Mouse (Mus musculus) intestine, embryonic 14.5 days (tissue): Measurements from ENCODE around the gene Gemin8. TPM values are rescaled to one million over a fixed set of nuclear protein-coding genes. Genes with fewer than 3 reads are reported as not detected.
A peak's percentile ranks its signal among the peaks of the same experiment; 100 is the strongest.

Source experiments
- ATAC-seq: fragments of 200-750 bp; cut with Nextera tagmentation; replicated peaks from 2 replicates; pipeline ENCODE4 v1.8.0; 2017; ENCODE audit warnings: low read depth, moderate number of reproducible peaks, moderate TSS enrichment, moderate library complexity; ENCODE audit not compliant: low FRiP score, low TSS enrichment
- DNase-seq: peaks from one replicate; pipeline ENCODE4 v3.0.0-alpha.2; 2018; ENCODE audit warnings: low spot score
- H3K27ac ChIP-seq: fragments of 300-500 bp; sonication (generic); 2 replicates; pipeline ENCODE4 v1.5.1; 2014; ENCODE audit warnings: low read depth, mild to moderate bottlenecking, control low read depth
- H3K27me3 ChIP-seq: fragments of 300-500 bp; sonication (generic); replicated peaks from 2 replicates; pipeline ENCODE4 v1.6.1; 2014; ENCODE audit warnings: low read length, control low read depth; ENCODE audit not compliant: control insufficient read depth, insufficient read depth
- H3K36me3 ChIP-seq: fragments of 300-500 bp; sonication (generic); 2 replicates; pipeline ENCODE4 v1.6.1; 2014; ENCODE audit warnings: low read length, control low read depth; ENCODE audit not compliant: control insufficient read depth, insufficient read depth
- H3K4me1 ChIP-seq: fragments of 300-500 bp; sonication (generic); replicated peaks from 2 replicates; pipeline ENCODE4 v1.6.1; 2014; ENCODE audit warnings: low read length, control low read depth, mixed read lengths; ENCODE audit not compliant: control insufficient read depth, insufficient read depth
- H3K4me2 ChIP-seq: fragments of 300-500 bp; sonication (generic); 2 replicates; pipeline ENCODE4 v1.6.1; 2014; ENCODE audit warnings: low read length
- H3K4me3 ChIP-seq: fragments of 300-500 bp; sonication (generic); 2 replicates; pipeline ENCODE4 v1.5.1; 2014; ENCODE audit warnings: low read depth, low read length, control low read depth, mixed read lengths
- H3K9ac ChIP-seq: fragments of 300-500 bp; sonication (generic); 2 replicates; pipeline ENCODE4 v1.6.1; 2014; ENCODE audit warnings: mild to moderate bottlenecking, low read length
- H3K9me3 ChIP-seq: fragments of 300-500 bp; sonication (generic); 2 replicates; pipeline ENCODE4 v1.6.1; 2016; ENCODE audit warnings: low read length, control low read depth; ENCODE audit not compliant: control insufficient read depth
- WGBS: fragments of 180-500 bp; shearing (Covaris S2); extraction: QIAGEN DNeasy Blood & Tissue Kit; methylation state at CpG from one replicate; pipeline ENCODE4 v1.1.7; 2014; 5-methylcytosine and 5-hydroxymethylcytosine counted together
- polyA plus RNA-seq: library from polyadenylated mRNA; unstranded; fragments of >200 nt; fragmentation: Nextera tagmentation; extraction: Ambion mirVana; gene quantifications from 2 replicates; pipeline ENCODE4 v1.2.1, GENCODE M21; 2014

Gemin8 gene
- polyA plus RNA-seq: 13.9 and 14.2 TPM in 2 replicates

- H3K4me3 ChIP-seq: peak within 1 kb of the TSS; percentile 55
- WGBS: 11% methylated on average over 31 of the region's 31 CpGs
- peak within 1 kb of the TSS; percentile 59; the same call in 1 of the 2 replicates for H3K27ac ChIP-seq
- peaks cover 9% of the 10 kb centered on the region; the same call in 1 of the 2 replicates for H3K4me1 ChIP-seq
- ATAC-seq: peak; percentile 98
- peak within 1 kb of the TSS; percentile 51 for H3K9ac ChIP-seq
- DNase-seq: peak; percentile 88
- peak within 1 kb of the TSS; percentile 54 for H3K4me2 ChIP-seq
- H3K9me3 ChIP-seq: no peaks in the 10 kb centered on the region
- no peaks in the 10 kb centered on the region for H3K36me3 ChIP-seq
- no peaks in the 10 kb centered on the region for H3K27me3 ChIP-seq
Observed at GRCm38 (mm10) chrX:166169892-166170799, at the start of gene Gemin8. TSS of gene Gemin8 (plus strand) at chrX:166170454.

- Histone ChIP-seq H3K36me3 (no peaks in the 10 kb centered on the region), H3K4me3 (no peak overlapping the region), H3K9ac (no peak overlapping the region), H3K9me3 (no peaks in the 10 kb centered on the region), H3K4me1 (no peaks in the 10 kb centered on the region), H3K4me2 (no peak overlapping the region), H3K27ac (no peak overlapping the region), H3K27me3 (no peaks in the 10 kb centered on the region)
- no peak for DNase-seq
- 81% methylated on average over 15 of the region's 15 CpGs for WGBS
- no peak for ATAC-seq
Observed at GRCm38 (mm10) chrX:166147158-166147846, 23.0 kb upstream of the Gemin8 start.

- WGBS: 66% methylated on average over 4 of the region's 4 CpGs
- no peak overlapping the region for H3K27ac ChIP-seq
Observed at GRCm38 (mm10) chrX:166162773-166163172, 7.5 kb upstream of the Gemin8 start.

GRCm38 (mm10) chrX:166167307-166167706, 2.9 kb upstream of the Gemin8 start:
- Histone ChIP-seq H3K4me3 (no peak overlapping the region), H3K27me3 (no peaks in the 10 kb centered on the region), H3K36me3 (no peaks in the 10 kb centered on the region), H3K4me1 (peaks cover 7% of the 10 kb centered on the region; the same call in 1 of the 2 replicates), H3K4me2 (no peak overlapping the region), H3K27ac (no peak overlapping the region), H3K9me3 (no peaks in the 10 kb centered on the region), H3K9ac (no peak overlapping the region)
- 9% methylated on average over 4 of the region's 4 CpGs for WGBS
- DNase-seq (no peak), ATAC-seq (no peak)

More at GRCm38 (mm10) chrX:166162773-166163172, 7.5 kb upstream of the Gemin8 start:
- Histone ChIP-seq H3K9ac (no peak overlapping the region), H3K4me1 (no peaks in the 10 kb centered on the region), H3K36me3 (no peaks in the 10 kb centered on the region), H3K4me3 (no peak overlapping the region), H3K4me2 (no peak overlapping the region), H3K27me3 (no peaks in the 10 kb centered on the region), H3K9me3 (no peaks in the 10 kb centered on the region)
- no peak for DNase-seq
- ATAC-seq: no peak

GRCm38 (mm10) chrX:166167923-166168322, 2.3 kb upstream of the Gemin8 start:
- ATAC-seq (no peak), DNase-seq (no peak)
- WGBS: 43% methylated on average over 3 of the region's 3 CpGs
- H3K9ac ChIP-seq: no peak overlapping the region
- H3K27ac ChIP-seq: no peak overlapping the region
- H3K4me2 ChIP-seq: no peak overlapping the region
- H3K4me3 ChIP-seq: no peak overlapping the region
- no peaks in the 10 kb centered on the region for H3K36me3 ChIP-seq
- no peaks in the 10 kb centered on the region for H3K27me3 ChIP-seq
- peaks cover 9% of the 10 kb centered on the region; the same call in 1 of the 2 replicates for H3K4me1 ChIP-seq
- H3K9me3 ChIP-seq: no peaks in the 10 kb centered on the region

- peak overlapping the region; percentile 59; the same call in 1 of the 2 replicates for H3K27ac ChIP-seq
- DNase-seq (no peak), ATAC-seq (no peak)
- no peaks in the 10 kb centered on the region for H3K27me3 ChIP-seq
- peak overlapping the region; percentile 55 for H3K4me3 ChIP-seq
- H3K9me3 ChIP-seq: no peaks in the 10 kb centered on the region
- H3K4me1 ChIP-seq: peaks cover 9% of the 10 kb centered on the region; the same call in 1 of the 2 replicates
- whole genome bisulfite sequencing: 15% methylated on average over 9 of the region's 9 CpGs
- H3K9ac ChIP-seq: peak overlapping the region; percentile 51
- H3K4me2 ChIP-seq: peak overlapping the region; percentile 54
- H3K36me3 ChIP-seq: no peaks in the 10 kb centered on the region
Observed at GRCm38 (mm10) chrX:166170800-166171738, 815 bp downstream of the Gemin8 start.

GRCm38 (mm10) chrX:166172041-166172440, 1.8 kb downstream of the Gemin8 start:
- H3K4me2 ChIP-seq: peak overlapping the region; percentile 54
- H3K9ac ChIP-seq: no peak overlapping the region
- 34% methylated on average over 4 of the region's 4 CpGs for WGBS
- no peaks in the 10 kb centered on the region for H3K9me3 ChIP-seq
- H3K36me3 ChIP-seq: no peaks in the 10 kb centered on the region
- DNase-seq (no peak), ATAC-seq (no peak)
- H3K27ac ChIP-seq: no peak overlapping the region
- H3K4me3 ChIP-seq: no peak overlapping the region
- H3K27me3 ChIP-seq: no peaks in the 10 kb centered on the region
- peaks cover 9% of the 10 kb centered on the region; the same call in 1 of the 2 replicates for H3K4me1 ChIP-seq

GRCm38 (mm10) chrX:166172661-166173060, 2.4 kb downstream of the Gemin8 start:
- peaks cover 9% of the 10 kb centered on the region; the same call in 1 of the 2 replicates for H3K4me1 ChIP-seq
- no peaks in the 10 kb centered on the region for H3K27me3 ChIP-seq
- DNase-seq (no peak), ATAC-seq (no peak)
- no peaks in the 10 kb centered on the region for H3K36me3 ChIP-seq
- no peak overlapping the region for H3K4me2 ChIP-seq
- no peak overlapping the region for H3K9ac ChIP-seq
- no peak overlapping the region for H3K4me3 ChIP-seq
- WGBS: 60% methylated on average over 3 of the region's 3 CpGs
- H3K9me3 ChIP-seq: no peaks in the 10 kb centered on the region
- no peak overlapping the region for H3K27ac ChIP-seq
